Mouse (Mus musculus): Measurements from ENCODE around the gene Bax.
"Not testable (repeated sequence)": the region's sequence is repeated elsewhere in the genome, so short reads cannot be mapped to it uniquely, and the experiment has no call there.

The Bax gene

GRCm38 (mm10) chr7:45481374-45481927 is 14.8 kb upstream of the Bax start, which contains the start of gene Tulp2:
Tulp2 (plus strand) TSS chr7:45481877.
- no peak for DNase-seq (ENCODE audit: low spot score)

GRCm38 (mm10) chr7:45480310-45480709 is 13.6 kb upstream of the Bax start:
- not testable (repeated sequence) for DNase-seq (ENCODE audit: low spot score)

- DNase-seq (ENCODE audit: low spot score): no peak
Measured at GRCm38 (mm10) chr7:45478774-45479173, 12.1 kb upstream of the Bax start.

GRCm38 (mm10) chr7:45477003-45477402 is 10.3 kb upstream of the Bax start:
- DNase-seq (ENCODE audit: low spot score): no peak

GRCm38 (mm10) chr7:45476453-45476852 is 9.8 kb upstream of the Bax start:
- DNase-seq (ENCODE audit: low spot score): no peak

GRCm38 (mm10) chr7:45475291-45475969 is 8.7 kb upstream of the Bax start:
- DNase-seq (ENCODE audit: low spot score): no peak

GRCm38 (mm10) chr7:45470869-45471268 is 4.2 kb upstream of the Bax start:
- DNase-seq (ENCODE audit: low spot score): peak; percentile 82

GRCm38 (mm10) chr7:45467090-45467670 is 482 bp upstream of the Bax start:
- no peak for DNase-seq (ENCODE audit: low spot score)

- DNase-seq (ENCODE audit: low spot score): no peak
Measured at GRCm38 (mm10) chr7:45465549-45465948, 1.1 kb downstream of the Bax start.

GRCm38 (mm10) chr7:45465112-45465511 is 1.6 kb downstream of the Bax start:
- no peak for DNase-seq (ENCODE audit: low spot score)

GRCm38 (mm10) chr7:45463987-45464778 is 2.5 kb downstream of the Bax start:
- no peak for DNase-seq (ENCODE audit: low spot score)

GRCm38 (mm10) chr7:45462868-45463267 is 3.8 kb downstream of the Bax start:
- not testable (repeated sequence) for DNase-seq (ENCODE audit: low spot score)

GRCm38 (mm10) chr7:45462325-45462724 is 4.4 kb downstream of the Bax start:
- DNase-seq (ENCODE audit: low spot score): no peak

- no peak for DNase-seq (ENCODE audit: low spot score)
Measured at GRCm38 (mm10) chr7:45461781-45462180, 4.9 kb downstream of the Bax start.

- no peak for DNase-seq (ENCODE audit: low spot score)
Measured at GRCm38 (mm10) chr7:45461326-45461725, 5.4 kb downstream of the Bax start.

GRCm38 (mm10) chr7:45460860-45461314 is 5.8 kb downstream of the Bax start:
- no peak for DNase-seq (ENCODE audit: low spot score)

- DNase-seq (ENCODE audit: low spot score): no peak
Measured at GRCm38 (mm10) chr7:45460377-45460776, 6.3 kb downstream of the Bax start.

- DNase-seq (ENCODE audit: low spot score): peak; percentile 95
Measured at GRCm38 (mm10) chr7:45459564-45460140, 7.0 kb downstream of the Bax start, which contains the start of gene Ftl1. Ftl1 (minus strand) TSS chr7:45459884.

GRCm38 (mm10) chr7:45458748-45459563 is 7.7 kb downstream of the Bax start:
- no peak for DNase-seq (ENCODE audit: low spot score)

- DNase-seq (ENCODE audit: low spot score): no peak
Measured at GRCm38 (mm10) chr7:45457204-45458060, 9.3 kb downstream of the Bax start.

All from layer of hippocampus, adult 9-10 months (tissue).